Mouse (Mus musculus) bone marrow macrophage, adult 2 months (primary cell): ENCODE measurements around the gene Hhatl. TPM values are rescaled to one million over a fixed set of nuclear protein-coding genes. Genes with fewer than 3 reads are reported as not detected.

Source experiments
- H3K27ac ChIP-seq: 2 replicates; pipeline ENCODE4 v1.5.1; 2012; ENCODE audit warnings: low read depth, low read length; ENCODE audit not compliant: insufficient read depth
- H3K4me1 ChIP-seq: 2 replicates; pipeline ENCODE4 v1.6.1; 2012; ENCODE audit warnings: low read length; ENCODE audit not compliant: control insufficient read depth, insufficient read depth
- H3K4me3 ChIP-seq: 2 replicates; pipeline ENCODE4 v1.5.1; 2012; ENCODE audit warnings: mild to moderate bottlenecking, low read length, moderate library complexity; ENCODE audit not compliant: insufficient read depth
- CTCF ChIP-seq: IDR thresholded peaks from 2 replicates; pipeline ENCODE4 v1.5.1; 2012; ENCODE audit warnings: low read depth, mild to moderate bottlenecking, low read length, moderate library complexity
- POLR2A ChIP-seq: IDR thresholded peaks from 2 replicates; pipeline ENCODE4 v1.6.1; 2012; ENCODE audit warnings: mild to moderate bottlenecking, low read depth, low read length, borderline replicate concordance
- polyA plus RNA-seq: library from polyadenylated mRNA; stranded (reverse); fragments of >200 nt; gene quantifications from 2 replicates; pipeline ENCODE4 v1.2.4, GENCODE M21; 2012; ENCODE audit not compliant: missing spikeins, insufficient read depth, insufficient read length

Gene Hhatl
- polyA plus RNA-seq, 1 experiment, result not detected

DNA sequence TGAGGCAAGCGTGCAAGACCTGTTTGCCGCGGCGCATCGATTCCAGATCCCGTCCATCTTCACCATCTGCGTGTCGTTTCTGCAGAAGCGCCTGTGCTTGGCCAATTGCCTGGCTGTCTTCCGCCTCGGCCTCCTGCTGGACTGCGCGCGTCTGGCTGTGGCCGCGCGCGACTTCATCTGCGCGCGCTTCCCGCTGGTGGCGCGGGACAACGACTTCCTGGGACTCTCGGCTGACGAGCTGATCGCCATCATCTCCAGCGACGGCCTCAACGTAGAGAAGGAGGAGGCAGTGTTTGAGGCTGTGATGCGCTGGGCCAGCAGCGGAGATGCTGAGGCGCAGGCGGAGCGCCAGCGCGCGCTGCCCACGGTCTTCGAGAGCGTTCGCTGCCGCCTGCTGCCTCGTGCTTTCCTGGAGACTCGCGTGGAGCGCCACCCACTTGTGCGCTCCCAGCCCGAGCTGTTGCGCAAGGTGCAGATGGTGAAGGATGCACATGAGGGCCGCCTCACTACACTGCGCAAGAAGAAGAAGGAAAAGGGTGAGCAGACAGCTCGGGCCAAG is 14.2 kb downstream of the Hhatl start:
- Histone ChIP-seq H3K4me1 (no peaks in the 10 kb centered on the region), H3K27ac (no peak overlapping the region), H3K4me3 (peak overlapping the region; percentile 25; the same call in 1 of the 2 replicates)
- no peak for TF ChIP-seq CTCF
- no peak for TF ChIP-seq POLR2A

- no peak for TF ChIP-seq CTCF
- no peak for TF ChIP-seq POLR2A
- Histone ChIP-seq H3K4me3 (peak within 1 kb of the TSS; percentile 25; the same call in 1 of the 2 replicates), H3K27ac (no peak within 1 kb of the TSS), H3K4me1 (no peaks in the 10 kb centered on the region)
Observed at GRCm38 (mm10) chr9:121777484-121778065, 14.7 kb downstream of the Hhatl start, which contains the start of gene Klhl40. Gene Klhl40 (plus strand): TSS chr9:121777607.

GRCm38 (mm10) chr9:121776511-121776910 is 15.8 kb downstream of the Hhatl start:
- Histone ChIP-seq H3K4me3 (no peak overlapping the region), H3K4me1 (no peaks in the 10 kb centered on the region), H3K27ac (no peak overlapping the region)
- TF ChIP-seq CTCF (no peak), POLR2A (no peak)

- TF ChIP-seq CTCF (no peak), POLR2A (no peak)
- Histone ChIP-seq H3K4me3 (no peak overlapping the region), H3K27ac (no peak overlapping the region), H3K4me1 (no peaks in the 10 kb centered on the region)
Observed at GRCm38 (mm10) chr9:121775951-121776350, 16.4 kb downstream of the Hhatl start.

- TF ChIP-seq CTCF, result no peak
- TF ChIP-seq POLR2A, result no peak
- no peaks in the 10 kb centered on the region for H3K4me1 ChIP-seq
- H3K27ac ChIP-seq, result no peak overlapping the region
- no peak overlapping the region for H3K4me3 ChIP-seq
Observed at GRCm38 (mm10) chr9:121772412-121772811, 19.9 kb downstream of the Hhatl start.

GRCm38 (mm10) chr9:121765166-121765855 is 27.0 kb downstream of the Hhatl start:
- Histone ChIP-seq H3K27ac (no peak overlapping the region), H3K4me3 (no peak overlapping the region), H3K4me1 (no peaks in the 10 kb centered on the region)
- no peak for TF ChIP-seq POLR2A
- no peak for TF ChIP-seq CTCF

DNA sequence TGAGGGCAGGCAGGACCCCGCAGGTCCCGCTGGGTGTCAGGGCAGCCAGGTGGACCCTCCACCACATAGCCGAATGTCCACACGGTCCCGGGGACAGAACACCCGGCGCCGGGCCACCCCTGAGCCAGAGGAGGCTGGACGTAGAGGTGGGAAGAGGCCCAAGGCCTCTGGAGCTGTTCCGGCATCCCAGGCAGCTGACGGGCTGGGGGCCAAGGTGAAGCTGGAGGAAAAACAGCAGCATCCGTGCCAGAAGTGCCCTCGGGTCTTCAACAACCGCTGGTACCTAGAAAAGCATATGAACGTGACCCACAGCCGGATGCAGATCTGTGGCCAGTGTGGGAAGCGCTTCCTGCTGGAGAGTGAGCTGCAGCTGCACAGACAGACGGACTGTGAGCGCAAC is 28.6 kb downstream of the Hhatl start:
- H3K4me3 ChIP-seq, result no peak overlapping the region
- H3K27ac ChIP-seq, result no peak overlapping the region
- H3K4me1 ChIP-seq, result no peaks in the 10 kb centered on the region
- no peak for TF ChIP-seq CTCF

GRCm38 (mm10) chr9:121762761-121763160 is 29.5 kb downstream of the Hhatl start:
- no peak overlapping the region for H3K4me3 ChIP-seq
- no peak overlapping the region for H3K27ac ChIP-seq
- H3K4me1 ChIP-seq, result no peaks in the 10 kb centered on the region
- no peak for TF ChIP-seq CTCF
- no peak for TF ChIP-seq POLR2A

- TF ChIP-seq CTCF, result no peak
- TF ChIP-seq POLR2A, result no peak
- H3K4me1 ChIP-seq, result no peaks in the 10 kb centered on the region
- no peak overlapping the region for H3K4me3 ChIP-seq
- no peak overlapping the region for H3K27ac ChIP-seq
Observed at GRCm38 (mm10) chr9:121762248-121762647, 30.1 kb downstream of the Hhatl start.

- Histone ChIP-seq H3K4me1 (no peaks in the 10 kb centered on the region), H3K4me3 (no peak overlapping the region), H3K27ac (no peak overlapping the region)
- TF ChIP-seq CTCF (no peak), POLR2A (no peak)
Observed at GRCm38 (mm10) chr9:121761787-121762186, 30.5 kb downstream of the Hhatl start.

GRCm38 (mm10) chr9:121761091-121761665 is 31.1 kb downstream of the Hhatl start:
- Histone ChIP-seq H3K4me3 (peak overlapping the region; percentile 57), H3K4me1 (no peaks in the 10 kb centered on the region), H3K27ac (no peak overlapping the region)
- no peak for TF ChIP-seq POLR2A
- no peak for TF ChIP-seq CTCF
